Mouse (Mus musculus): ENCODE measurements around the gene Txlna.

Txlna gene

DNA sequence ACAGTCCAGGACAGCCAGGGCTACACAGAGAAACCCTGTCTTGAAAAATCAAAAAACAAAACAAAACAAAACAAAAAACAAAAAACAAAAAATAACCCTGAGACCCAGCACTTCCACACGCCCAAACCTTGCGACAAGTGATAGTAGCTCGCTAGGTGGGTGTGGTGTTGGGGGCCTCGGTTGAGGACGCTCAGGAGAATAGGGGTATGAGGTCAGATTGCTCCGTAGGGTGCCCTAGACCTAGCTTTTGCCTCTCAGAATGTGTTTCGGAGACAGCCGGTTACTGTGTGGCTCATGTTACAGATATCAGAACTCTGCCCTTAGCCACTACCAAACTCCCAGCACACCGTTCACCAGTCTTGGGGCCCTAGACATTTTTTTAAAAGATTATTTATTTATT is 55.1 kb downstream of the Txlna start:
- DNase-seq: peak; percentile 63

DNA sequence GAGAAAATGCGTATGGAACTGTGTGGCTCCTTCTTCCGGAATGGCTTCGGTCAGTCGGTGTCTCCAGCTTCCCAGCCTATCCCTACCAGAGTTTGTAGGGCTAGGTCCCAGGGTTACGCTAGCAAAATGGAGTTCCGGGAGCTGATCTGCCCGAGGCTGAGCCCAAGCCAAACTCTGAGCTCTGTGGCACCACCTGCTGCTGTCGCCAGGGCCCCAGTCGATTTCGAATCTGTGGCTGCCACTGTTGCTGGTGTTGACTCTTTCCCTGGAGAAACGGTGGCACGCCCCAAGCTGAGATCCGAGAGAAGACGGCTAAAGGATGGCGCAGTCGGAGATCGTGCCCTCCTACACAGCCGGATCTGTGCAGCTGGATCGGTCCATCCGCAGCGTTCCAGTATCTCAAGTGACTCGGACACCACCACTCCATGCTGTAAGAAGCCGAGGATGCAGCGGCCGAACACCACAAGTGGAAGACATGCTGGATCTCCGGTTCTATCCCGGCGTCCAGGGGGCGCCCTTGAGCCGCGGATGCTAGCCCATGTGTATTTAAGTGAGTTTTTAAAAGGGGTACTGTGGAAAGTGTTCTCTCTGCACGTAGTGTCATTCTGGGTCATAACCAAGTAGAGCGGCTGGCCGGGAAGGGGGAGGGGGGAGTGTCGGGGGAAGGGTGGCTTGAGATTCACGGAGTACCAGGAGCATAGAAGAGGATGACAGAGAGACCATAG is 55.8 kb downstream of the Txlna start:
- DNase-seq: peak; percentile 92

- no peak for DNase-seq
Observed at GRCm38 (mm10) chr4:129584370-129584769, 56.5 kb downstream of the Txlna start.

- no peak for DNase-seq
Observed at GRCm38 (mm10) chr4:129582251-129582650, 58.6 kb downstream of the Txlna start.

GRCm38 (mm10) chr4:129580347-129580746 is 60.5 kb downstream of the Txlna start:
- no peak for DNase-seq

DNA sequence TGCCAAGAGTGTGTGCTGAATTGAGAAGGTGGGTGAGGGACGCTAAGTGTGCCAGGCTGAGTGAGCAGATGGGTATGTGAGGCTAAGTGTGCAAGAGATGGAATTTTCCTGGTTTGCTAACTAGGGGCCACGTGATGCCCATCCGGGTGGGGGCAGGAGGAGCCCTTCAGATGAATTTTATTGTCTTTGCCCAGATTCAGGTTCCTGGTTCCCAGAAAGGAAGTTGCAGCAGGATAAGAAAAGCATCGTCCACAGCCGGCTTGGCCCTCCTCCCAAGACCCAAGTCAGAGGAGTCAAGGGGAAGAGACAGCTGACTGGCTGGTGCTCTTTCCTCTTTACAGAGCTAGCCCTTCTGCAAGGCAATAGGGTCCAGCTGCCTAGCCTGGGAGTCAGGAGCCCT is 62.4 kb downstream of the Txlna start, which contains the start of gene Fam167b:
Gene Fam167b, minus strand, starts transcription at position 84 of the 400 bp plus-strand sequence.
- DNase-seq: no peak

- DNase-seq: no peak
Observed at GRCm38 (mm10) chr4:129577688-129578087, 63.2 kb downstream of the Txlna start.

GRCm38 (mm10) chr4:129576863-129577491 is 63.9 kb downstream of the Txlna start:
- DNase-seq: peak; percentile 79
